Mouse (Mus musculus) mesoderm, embryonic 11.5 days (tissue): ENCODE measurements at regions not wholly inside any gene's neighbourhood (a gene's known extent, or its start where the extent isn't known, plus 50 kb on each side); places are given as distances from the start of the nearest gene placed in this dataset.
A peak's percentile ranks its signal among the peaks of the same experiment; 100 is the strongest.

Experiments used
- DNase-seq: peaks from one replicate; pipeline ENCODE4 v3.0.0-alpha.2; 2012; ENCODE audit warnings: low read depth, low spot score

DNA sequence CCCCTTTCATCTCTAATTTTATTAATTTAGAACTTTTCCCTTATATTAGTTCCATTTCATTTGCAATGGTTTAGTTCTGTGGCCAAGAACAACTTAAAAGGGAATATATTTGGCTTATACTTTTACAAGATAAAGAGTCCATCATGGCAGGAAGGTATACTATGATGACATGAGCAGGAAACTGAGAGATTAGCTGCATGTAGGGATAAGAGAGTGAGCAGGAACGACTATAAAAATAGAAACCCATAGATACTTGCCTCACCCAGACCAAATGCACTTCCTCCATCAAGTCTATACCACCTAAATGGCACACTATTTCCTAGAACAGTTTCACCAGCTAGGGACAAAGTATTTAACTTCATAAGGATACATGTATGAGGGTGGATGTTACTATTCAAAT lies 752.2 kb upstream of the Pou3f4 start:
- DNase-seq = no peak

DNA sequence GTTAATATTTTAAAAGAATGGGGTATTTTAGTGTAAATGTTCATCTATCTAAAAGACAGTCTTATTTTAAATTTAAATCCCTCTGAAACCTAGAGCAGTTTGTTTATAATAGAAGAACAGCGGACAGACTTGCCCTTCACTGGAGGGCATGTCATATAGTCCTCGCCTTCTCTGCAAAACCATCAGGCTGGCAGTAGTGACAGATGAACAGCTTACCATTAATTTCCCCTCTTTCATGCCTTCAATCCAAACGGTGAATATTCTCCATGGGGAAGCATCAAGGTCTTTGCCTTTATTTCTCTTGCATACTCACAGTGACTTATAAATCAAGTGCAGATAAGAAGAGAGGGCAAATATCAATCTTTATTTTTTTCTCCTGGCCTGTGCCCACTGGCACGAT lies 737.7 kb upstream of the Pou3f4 start:
- DNase-seq = no peak

DNA sequence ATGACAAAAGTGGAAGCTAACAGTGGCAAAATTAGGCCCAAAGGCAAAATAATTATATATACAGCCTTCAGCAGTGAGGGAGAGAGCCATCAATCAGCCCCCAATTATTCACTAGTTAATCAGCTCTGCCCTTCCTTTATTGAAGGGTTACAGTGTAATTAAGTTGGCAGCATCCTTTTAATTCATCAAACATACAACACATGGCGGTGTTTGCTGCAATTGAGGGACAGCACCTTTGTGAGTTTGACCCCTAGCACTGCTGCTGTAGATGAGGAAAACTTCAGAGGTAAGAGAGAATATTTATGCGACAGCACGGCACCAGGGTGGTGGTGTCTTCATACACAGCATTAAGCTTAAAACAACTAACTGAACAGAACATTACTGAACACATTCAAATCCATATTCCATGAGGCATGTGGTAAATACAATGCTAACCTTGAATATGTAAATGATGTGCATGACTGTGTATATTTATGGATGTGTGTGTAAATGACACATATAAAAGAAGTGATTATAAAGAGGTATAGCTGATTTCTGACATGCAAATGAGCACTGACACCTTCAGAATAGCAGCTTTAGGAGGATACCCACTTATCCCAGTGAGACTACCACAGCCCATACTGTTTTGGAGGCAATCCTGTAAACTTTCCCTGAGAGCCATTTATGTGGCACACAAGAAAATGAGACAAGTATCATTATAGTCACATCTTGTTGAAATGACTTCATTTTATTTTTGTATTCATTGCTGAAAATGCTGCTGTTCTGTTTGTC lies 736.1 kb upstream of the Pou3f4 start:
- DNase-seq = peak; percentile 0

DNA sequence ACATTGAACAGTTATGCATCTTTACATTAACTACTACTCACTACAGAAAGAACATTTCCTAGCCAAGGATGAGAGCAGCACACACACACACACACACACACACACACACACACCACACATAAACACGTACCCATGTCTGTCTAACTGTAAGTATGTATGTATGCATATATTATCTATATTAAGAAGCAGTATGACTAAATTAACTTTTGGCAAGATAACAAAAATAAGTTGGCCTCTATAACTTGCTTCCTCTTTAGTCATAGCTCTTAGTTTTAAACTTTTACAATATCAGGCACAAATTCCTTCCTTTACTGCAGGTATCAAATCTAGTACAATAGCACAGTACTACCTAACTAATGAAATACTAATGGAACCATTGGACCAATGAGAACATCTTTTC lies 717.1 kb upstream of the Pou3f4 start:
- DNase-seq = no peak

DNA sequence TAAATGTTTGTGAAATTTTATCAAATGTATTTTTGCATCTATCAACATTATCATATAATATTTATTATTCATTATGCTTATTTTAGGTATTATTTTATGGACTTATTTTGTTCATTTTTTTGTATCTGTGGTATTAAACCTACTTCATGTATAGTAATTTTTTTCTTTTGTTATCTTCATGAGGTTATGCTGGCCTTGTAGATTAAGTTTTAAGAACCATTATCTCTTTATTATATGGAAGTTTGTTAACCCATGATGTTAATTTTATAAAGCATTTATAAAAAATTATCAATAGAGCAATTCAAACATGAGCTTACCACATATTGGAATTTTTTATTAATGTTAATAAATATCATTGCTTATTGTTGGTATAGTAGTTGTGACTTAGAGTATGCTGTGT lies 704.6 kb upstream of the Pou3f4 start:
- no peak for DNase-seq

DNA sequence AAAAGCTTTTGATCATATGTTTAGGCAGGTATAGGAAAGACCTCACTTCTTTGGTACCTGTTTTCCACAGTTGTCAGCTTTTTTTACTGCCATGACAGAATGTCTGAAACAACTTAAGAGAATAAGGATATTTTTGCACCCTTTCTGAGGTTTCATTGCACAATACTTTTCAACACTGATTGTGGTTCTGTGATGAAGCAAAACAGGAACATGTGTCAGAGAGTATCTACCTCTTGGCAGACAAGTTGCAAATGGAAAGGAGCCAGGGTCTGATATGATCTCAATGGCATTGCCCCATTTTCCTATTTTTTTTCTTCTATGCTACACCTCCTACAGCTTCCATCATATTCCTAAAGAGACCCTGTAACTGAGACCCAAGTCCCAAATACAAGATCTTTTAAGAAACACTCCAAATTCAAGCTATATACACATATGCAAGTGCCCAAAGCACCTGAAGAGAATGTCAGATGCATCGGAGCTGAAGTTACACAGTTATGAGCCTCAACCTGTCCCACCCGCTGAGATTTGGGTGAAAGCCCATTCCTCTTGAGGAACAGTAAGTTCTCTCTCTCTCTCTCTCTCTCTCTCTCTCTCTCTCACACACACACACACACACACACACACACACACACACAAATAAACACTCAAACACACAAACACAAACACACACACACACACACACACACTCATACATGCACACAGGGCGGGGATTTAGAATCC lies 696.4 kb upstream of the Pou3f4 start:
- DNase-seq = no peak

DNA sequence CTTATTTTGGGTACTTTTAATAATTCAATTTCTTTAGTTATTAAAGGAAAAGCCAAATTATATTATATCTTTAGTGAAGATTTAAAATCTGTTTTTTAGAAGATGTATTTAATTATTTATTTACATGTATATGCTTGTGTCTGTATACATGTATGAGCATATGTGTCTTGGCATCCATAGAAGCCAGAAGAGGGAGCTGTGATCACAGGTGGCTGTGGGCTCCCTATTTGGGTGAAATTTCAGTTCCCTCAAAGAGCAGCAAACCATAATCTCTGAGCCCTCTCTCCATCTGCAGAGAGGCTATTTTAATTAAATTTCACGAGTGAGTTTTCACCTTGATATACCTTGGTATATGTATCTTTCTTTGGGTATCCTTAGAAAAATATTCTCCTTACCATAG lies 693.4 kb upstream of the Pou3f4 start:
- DNase-seq = no peak
